Mouse (Mus musculus) B cell, adult 2 months (primary cell): ENCODE data around the gene Psmb2.

Experiments used
- DNase-seq, 2 experiments: peaks; one replicate each; pipeline ENCODE4 v3.0.0; 2022

The Psmb2 gene

GRCm38 (mm10) chr4:126677054-126678003, at the start of gene Psmb2:
Psmb2 (plus strand) TSS chr4:126677630.
- peak; percentile 99 to 100 for DNase-seq

GRCm38 (mm10) chr4:126631922-126632321, 45.5 kb upstream of the Psmb2 start:
- no peak for DNase-seq

- no peak for DNase-seq
These were observed 44.8 kb upstream of the Psmb2 start for GRCm38 (mm10) chr4:126632668-126633067.

- DNase-seq: no peak
These were observed 41.1 kb upstream of the Psmb2 start for GRCm38 (mm10) chr4:126636330-126636729.

GRCm38 (mm10) chr4:126637446-126637845, 40.0 kb upstream of the Psmb2 start:
- no peak for DNase-seq

- DNase-seq: no peak
These were observed 38.1 kb upstream of the Psmb2 start for GRCm38 (mm10) chr4:126639339-126639738.

GRCm38 (mm10) chr4:126641901-126642300, 35.5 kb upstream of the Psmb2 start:
- no peak for DNase-seq

- DNase-seq: no peak
These were observed 33.6 kb upstream of the Psmb2 start for GRCm38 (mm10) chr4:126643815-126644214.

GRCm38 (mm10) chr4:126644333-126644963, 33.0 kb upstream of the Psmb2 start:
- DNase-seq: no peak

GRCm38 (mm10) chr4:126647996-126648910, 29.2 kb upstream of the Psmb2 start:
- DNase-seq: no peak

- DNase-seq: no peak
These were observed 24.3 kb upstream of the Psmb2 start for GRCm38 (mm10) chr4:126653148-126653547.

- no peak for DNase-seq
These were observed 22.1 kb upstream of the Psmb2 start for GRCm38 (mm10) chr4:126655356-126655755.

- no peak for DNase-seq
These were observed 16.2 kb upstream of the Psmb2 start for GRCm38 (mm10) chr4:126661249-126661648.

GRCm38 (mm10) chr4:126667075-126667474, 10.4 kb upstream of the Psmb2 start:
- DNase-seq: no peak

- DNase-seq: no peak
These were observed 4.9 kb downstream of the Psmb2 start for GRCm38 (mm10) chr4:126682298-126682697.

- no peak for DNase-seq
These were observed 5.7 kb downstream of the Psmb2 start for GRCm38 (mm10) chr4:126683084-126683483.

GRCm38 (mm10) chr4:126689457-126689856, 12.0 kb downstream of the Psmb2 start:
- no peak for DNase-seq

- DNase-seq: no peak
These were observed 15.6 kb downstream of the Psmb2 start for GRCm38 (mm10) chr4:126693021-126693420.

GRCm38 (mm10) chr4:126696908-126697307, 19.5 kb downstream of the Psmb2 start:
- DNase-seq: no peak

GRCm38 (mm10) chr4:126706630-126707438, 29.4 kb downstream of the Psmb2 start:
- DNase-seq: no peak

GRCm38 (mm10) chr4:126707439-126707826, 30.0 kb downstream of the Psmb2 start:
- DNase-seq: no peak

- DNase-seq: no peak
These were observed 54.7 kb downstream of the Psmb2 start for GRCm38 (mm10) chr4:126732111-126732510.
